Mouse (Mus musculus): ENCODE results near the gene Il1rl2.

DNA sequence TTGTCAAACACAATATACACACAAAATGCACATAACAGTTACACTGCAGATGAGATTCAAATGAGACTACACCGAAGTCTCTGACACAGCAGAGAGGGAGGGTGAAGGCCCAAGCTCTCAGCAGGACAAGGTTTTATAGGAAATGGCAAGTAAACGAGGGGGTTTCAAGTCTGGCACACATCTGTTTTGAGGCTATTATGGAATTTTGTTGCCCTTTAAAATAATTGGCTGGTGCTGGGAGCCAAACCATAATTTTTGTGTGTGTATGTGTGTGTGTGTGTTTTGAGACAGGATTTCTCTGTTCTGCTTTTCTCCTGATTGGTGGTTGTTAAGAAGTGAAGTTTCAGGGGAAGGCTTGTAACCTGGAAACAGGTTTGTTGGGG lies 28.5 kb downstream of the Il1rl2 start:
- TF ChIP-seq CTCF (IDR thresholded peaks at IDR 0.05; ENCODE audit: control insufficient read depth, insufficient read depth, insufficient replicate concordance, low read depth, low read length) (no peak), POLR2A (IDR thresholded peaks at IDR 0.05; ENCODE audit: control insufficient read depth, low read depth, low read length) (no peak)
